ENCODE assay signal across 14 mouse cellular contexts in the genomic region with DNA sequence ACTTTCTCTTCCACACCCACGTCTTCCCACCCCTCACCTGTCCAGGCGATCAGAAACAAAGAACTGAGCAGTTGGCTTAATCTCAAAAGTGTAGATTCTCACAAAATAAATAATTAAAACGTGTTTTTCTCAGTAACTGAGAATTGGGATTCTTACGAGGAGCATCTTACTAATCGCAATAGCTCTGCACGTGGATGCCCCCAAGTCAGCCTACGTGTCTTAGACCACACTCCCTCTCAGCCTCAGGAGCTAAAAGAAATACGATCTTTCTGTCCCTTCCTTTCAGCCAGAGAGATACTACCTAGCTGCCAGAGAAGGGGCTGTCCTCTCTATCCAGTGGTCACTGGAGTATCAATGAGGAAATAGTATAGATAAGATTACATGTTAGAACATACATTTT.
"Had no signal": no experiment of that assay in that cellular context is flagged by ENCODE, and none has a peak within 500 bp of the region (broad histone marks: within the 10 kb centered on the region; RNA-seq: fewer than 3 reads in every experiment).

No protein-coding gene starts in this region.

- H3K4me3 ChIP-seq: megakaryocyte, embryonic 14.5 days; midbrain, embryonic 13.5 days; midbrain, embryonic 15.5 days; neural tube, embryonic 12.5 days had no signal

- ATAC-seq: midbrain, embryonic 13.5 days; midbrain, embryonic 15.5 days had no signal

- DNase-seq: lung, adult 18-20 months; lung, embryonic 14.5 days; lung, postnatal 10 days; lung, postnatal 4 days; retina, postnatal 1 day; right cerebral cortex, postnatal 25 days; right cerebral cortex, postnatal 4 days; thymus, adult 18-20 months; thymus, postnatal 14 days; thymus, postnatal 36 days had no signal

- H3K36me3 ChIP-seq: midbrain, embryonic 13.5 days; midbrain, embryonic 15.5 days; neural tube, embryonic 12.5 days had no signal

- H3K27me3 ChIP-seq: megakaryocyte, embryonic 14.5 days; midbrain, embryonic 13.5 days; midbrain, embryonic 15.5 days; neural tube, embryonic 12.5 days had no signal

- H3K27ac ChIP-seq: midbrain, embryonic 13.5 days; midbrain, embryonic 15.5 days; neural tube, embryonic 12.5 days had no signal
